Mouse (Mus musculus): ENCODE measurements around the gene Gm28043. TPM values are rescaled to one million over a fixed set of nuclear protein-coding genes. Genes with fewer than 3 reads are reported as not detected.
"Not testable (repeated sequence)": the region's sequence is repeated elsewhere in the genome, so short reads cannot be mapped to it uniquely, and the experiment has no call there.

Gm28043 gene
- 1 to 10 TPM; 3.2 to 3.7 TPM for total RNA-seq (2021)
- long read RNA-seq, experiment 1, partial matches to known transcripts: 0 of 12 reads
- long read RNA-seq, experiment 1, other reads (novel, unspliced or antisense): 12 of 12 reads
- long read RNA-seq, experiment 2, partial matches to known transcripts: 7 of 12 reads
- long read RNA-seq, experiment 2, other reads (novel, unspliced or antisense): 5 of 12 reads

GRCm38 (mm10) chr17:29614115-29615023 lies at the start of gene Gm28043, which contains the start of gene Rnf8:
TSS of gene Gm28043 (plus strand) at chr17:29614876.
TSS of gene Rnf8 (plus strand) at chr17:29614790.
- peak; percentile 94 to 96 for DNase-seq (ENCODE audit: low spot score in 2 of 2)

GRCm38 (mm10) chr17:29565521-29565920 lies 49.2 kb upstream of the Gm28043 start:
- DNase-seq (ENCODE audit: low spot score in 2 of 2): no peak

GRCm38 (mm10) chr17:29568435-29568834 lies 46.2 kb upstream of the Gm28043 start:
- DNase-seq (ENCODE audit: low spot score in 2 of 2): no peak

GRCm38 (mm10) chr17:29569831-29570230 lies 44.8 kb upstream of the Gm28043 start:
- DNase-seq (ENCODE audit: low spot score in 2 of 2): no peak

- no peak for DNase-seq (ENCODE audit: low spot score in 2 of 2)
Measured at GRCm38 (mm10) chr17:29579579-29580126, 35.0 kb upstream of the Gm28043 start.

GRCm38 (mm10) chr17:29583569-29583968 lies 31.1 kb upstream of the Gm28043 start:
- no peak for DNase-seq (ENCODE audit: low spot score in 2 of 2)

GRCm38 (mm10) chr17:29584306-29584705 lies 30.4 kb upstream of the Gm28043 start:
- DNase-seq (ENCODE audit: low spot score in 2 of 2): no peak

- DNase-seq (ENCODE audit: low spot score in 2 of 2): no peak
Measured at GRCm38 (mm10) chr17:29584737-29585136, 29.9 kb upstream of the Gm28043 start.

GRCm38 (mm10) chr17:29585446-29585845 lies 29.2 kb upstream of the Gm28043 start:
- DNase-seq (ENCODE audit: low spot score in 2 of 2): no peak

- no peak for DNase-seq (ENCODE audit: low spot score in 2 of 2)
Measured at GRCm38 (mm10) chr17:29586921-29587320, 27.8 kb upstream of the Gm28043 start.

- DNase-seq (ENCODE audit: low spot score in 2 of 2): peak in 1 of 2 experiments; percentile 22
Measured at GRCm38 (mm10) chr17:29589221-29589898, 25.3 kb upstream of the Gm28043 start.

- no peak for DNase-seq (ENCODE audit: low spot score in 2 of 2)
Measured at GRCm38 (mm10) chr17:29595891-29596770, 18.5 kb upstream of the Gm28043 start.

- no peak for DNase-seq (ENCODE audit: low spot score in 2 of 2)
Measured at GRCm38 (mm10) chr17:29596771-29597132, 17.9 kb upstream of the Gm28043 start.

GRCm38 (mm10) chr17:29599051-29599450 lies 15.6 kb upstream of the Gm28043 start:
- no peak for DNase-seq (ENCODE audit: low spot score in 2 of 2)

GRCm38 (mm10) chr17:29599537-29599936 lies 15.1 kb upstream of the Gm28043 start:
- no peak for DNase-seq (ENCODE audit: low spot score in 2 of 2)

GRCm38 (mm10) chr17:29601391-29601790 lies 13.3 kb upstream of the Gm28043 start:
- DNase-seq (ENCODE audit: low spot score in 2 of 2): no peak

GRCm38 (mm10) chr17:29603283-29603682 lies 11.4 kb upstream of the Gm28043 start:
- DNase-seq (ENCODE audit: low spot score in 2 of 2): peak; percentile 87 to 90

- not testable (repeated sequence) for DNase-seq (ENCODE audit: low spot score in 2 of 2)
Measured at GRCm38 (mm10) chr17:29613453-29613852, 1.2 kb upstream of the Gm28043 start.

GRCm38 (mm10) chr17:29615024-29615551 lies 412 bp downstream of the Gm28043 start:
- DNase-seq (ENCODE audit: low spot score in 2 of 2): no peak

GRCm38 (mm10) chr17:29615616-29616015 lies 940 bp downstream of the Gm28043 start:
- no peak for DNase-seq (ENCODE audit: low spot score in 2 of 2)

Measured in left cerebral cortex, adult 18-20 months (tissue).